Mouse (Mus musculus): Measurements from ENCODE around the gene Camkk2. TPM values are rescaled to one million over a fixed set of nuclear protein-coding genes. Genes with fewer than 3 reads are reported as not detected.

The Camkk2 gene
- polyA plus RNA-seq, 1 experiment from 2014 or later = 18.5 TPM

- WGBS = 82% methylated on average over 10 of the region's 10 CpGs
- Histone ChIP-seq H3K4me3 (ENCODE audit: low read depth, low read length) (no peak overlapping the region), H3K27me3 (ENCODE audit: control insufficient read depth, insufficient read depth, low read length) (no peaks in the 10 kb centered on the region), H3K9ac (ENCODE audit: low read length) (no peak overlapping the region), H3K4me2 (no peak overlapping the region), H3K9me3 (ENCODE audit: control insufficient read depth, low read length) (no peaks in the 10 kb centered on the region), H3K4me1 (ENCODE audit: control insufficient read depth, insufficient read depth, low read length) (no peaks in the 10 kb centered on the region), H3K27ac (ENCODE audit: low read depth, low read length) (no peak overlapping the region), H3K36me3 (ENCODE audit: control insufficient read depth, insufficient read depth, low read length) (no peaks in the 10 kb centered on the region)
- DNase-seq (ENCODE audit: low spot score, missing footprints) (no peak), ATAC-seq (ENCODE audit: low FRiP score) (no peak)
Observed at GRCm38 (mm10) chr5:122683926-122684325, 95.3 kb downstream of the Camkk2 start.

- H3K9ac ChIP-seq (ENCODE audit: low read length) = no peak overlapping the region
- H3K36me3 ChIP-seq (ENCODE audit: control insufficient read depth, insufficient read depth, low read length) = no peaks in the 10 kb centered on the region
- H3K27me3 ChIP-seq (ENCODE audit: control insufficient read depth, insufficient read depth, low read length) = no peaks in the 10 kb centered on the region
- H3K4me1 ChIP-seq (ENCODE audit: control insufficient read depth, insufficient read depth, low read length) = no peaks in the 10 kb centered on the region
- H3K9me3 ChIP-seq (ENCODE audit: control insufficient read depth, low read length) = no peaks in the 10 kb centered on the region
- H3K4me3 ChIP-seq (ENCODE audit: low read depth, low read length) = no peak overlapping the region
- H3K27ac ChIP-seq (ENCODE audit: low read depth, low read length) = no peak overlapping the region
- H3K4me2 ChIP-seq = no peak overlapping the region
- ATAC-seq (ENCODE audit: low FRiP score) (no peak), DNase-seq (ENCODE audit: low spot score, missing footprints) (no peak)
- WGBS = 89% methylated on average over 12 of the region's 12 CpGs
Observed at GRCm38 (mm10) chr5:122681276-122681675, 97.9 kb downstream of the Camkk2 start.

Small RNA genes lying within 50 kb of the gene (microRNA-seq; reads per million reads assigned to microRNA genes)
- gene Mir8115 = not detected

Other genes with a start within 250 kb of the Camkk2 start
- gene Ift81, start 164.9 kb downstream of the Camkk2 start, polyA plus RNA-seq (2014; fragmentation: Nextera tagmentation; extraction: Ambion mirVana) = 48.5 and 50.5 TPM in 2 replicates
- gene P2rx7, start 135.5 kb downstream of the Camkk2 start, polyA plus RNA-seq (2014; fragmentation: Nextera tagmentation; extraction: Ambion mirVana) = 0.63 and 0.92 TPM in 2 replicates
- gene P2rx4, start 71.9 kb downstream of the Camkk2 start, polyA plus RNA-seq (2014; fragmentation: Nextera tagmentation; extraction: Ambion mirVana) = 6.8 and 7.7 TPM in 2 replicates
- 497 and 528 TPM in 2 replicates for gene Anapc5, start 41.9 kb upstream of the Camkk2 start, polyA plus RNA-seq (2014; fragmentation: Nextera tagmentation; extraction: Ambion mirVana)
- 54.9 and 65.9 TPM in 2 replicates for gene Rnf34, start 70.6 kb upstream of the Camkk2 start, polyA plus RNA-seq (2014; fragmentation: Nextera tagmentation; extraction: Ambion mirVana)
- gene Kdm2b, start 210.4 kb upstream of the Camkk2 start, polyA plus RNA-seq (2014; fragmentation: Nextera tagmentation; extraction: Ambion mirVana) = 62.4 and 62.8 TPM in 2 replicates
- gene Orai1, start 235.7 kb upstream of the Camkk2 start, polyA plus RNA-seq (2014; fragmentation: Nextera tagmentation; extraction: Ambion mirVana) = 8.2 and 10.5 TPM in 2 replicates